Mouse (Mus musculus) heart, postnatal 0 days (tissue): ENCODE results near the gene Recql5.
A peak's percentile ranks its signal among the peaks of the same experiment; 100 is the strongest.

Source experiments
- CTCF ChIP-seq: IDR thresholded peaks from 2 replicates; pipeline ENCODE4 v1.5.1; 2016; ENCODE audit warnings: antibody characterized with exemption, control low read depth, low read depth
- EP300 ChIP-seq: IDR thresholded peaks from 2 replicates; pipeline ENCODE4 v1.6.1; 2016; ENCODE audit warnings: antibody characterized with exemption, low read depth

GRCm38 (mm10) chr11:115902177-115902576 is 31.1 kb downstream of the Recql5 start:
- TF ChIP-seq CTCF: no peak
- TF ChIP-seq EP300: peak; percentile 66
